Mouse (Mus musculus) heart, adult 9 months (tissue): ENCODE measurements around the gene Zbtb37.

Source experiments
- DNase-seq, 2 experiments: peaks; one replicate each; pipeline ENCODE4 v3.0.0; 2022; ENCODE audit warnings: low spot score in 2 of 2

Zbtb37 gene

DNA sequence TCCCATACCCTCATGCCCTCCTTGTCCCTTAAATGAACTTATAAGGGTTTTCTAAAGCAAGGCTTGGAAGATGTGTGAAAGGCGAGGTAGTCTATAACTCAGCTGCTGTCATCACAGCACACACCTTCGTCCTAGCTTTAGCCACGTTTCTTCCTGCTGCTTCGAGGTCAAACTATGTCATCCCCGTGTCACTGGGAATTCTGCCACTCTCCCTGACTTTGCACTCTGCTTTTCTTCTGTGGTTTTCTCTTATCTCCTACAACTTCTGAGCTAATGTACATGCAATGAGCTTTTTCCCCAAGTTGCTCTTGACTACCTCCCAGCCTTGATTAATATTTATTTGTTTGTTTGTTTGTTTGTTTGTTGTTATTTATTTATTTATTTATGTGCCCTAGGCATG is 54.6 kb downstream of the Zbtb37 start:
- DNase-seq: no peak

DNA sequence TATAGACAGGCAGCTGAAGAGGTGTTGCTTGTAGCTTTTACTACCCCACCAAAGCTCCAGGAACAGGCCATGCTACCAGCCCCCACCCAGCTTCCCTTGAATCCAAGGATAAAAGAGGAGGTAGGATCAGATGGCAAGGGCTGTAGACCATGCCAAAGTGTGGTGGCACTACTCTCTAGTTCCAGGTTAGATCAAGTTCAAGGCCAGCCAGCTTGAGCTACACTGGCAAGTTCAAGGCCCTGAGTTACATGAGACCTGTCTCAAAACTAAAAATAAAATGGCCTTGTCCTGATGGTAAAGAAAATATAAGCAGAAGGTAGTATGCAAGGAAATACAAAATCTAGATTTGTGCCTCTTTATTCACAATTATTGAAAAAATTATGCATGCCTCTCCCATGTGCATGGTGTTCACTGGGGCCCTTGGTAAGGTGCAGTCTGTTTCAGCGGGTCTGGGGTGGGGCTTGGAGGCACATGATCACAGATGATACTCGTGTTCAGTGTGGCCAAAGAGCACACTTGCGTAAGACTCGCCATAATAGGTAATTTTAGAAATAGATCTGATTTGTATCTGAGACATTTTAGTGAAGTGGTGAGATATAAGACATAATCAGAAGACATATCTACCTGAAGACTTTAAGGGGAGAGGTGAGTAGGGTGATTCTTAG is 56.4 kb downstream of the Zbtb37 start, which contains the start of gene Serpinc1:
Gene Serpinc1 (plus strand): TSS at position 515 of the 665 bp plus-strand sequence.
- DNase-seq: no peak

DNA sequence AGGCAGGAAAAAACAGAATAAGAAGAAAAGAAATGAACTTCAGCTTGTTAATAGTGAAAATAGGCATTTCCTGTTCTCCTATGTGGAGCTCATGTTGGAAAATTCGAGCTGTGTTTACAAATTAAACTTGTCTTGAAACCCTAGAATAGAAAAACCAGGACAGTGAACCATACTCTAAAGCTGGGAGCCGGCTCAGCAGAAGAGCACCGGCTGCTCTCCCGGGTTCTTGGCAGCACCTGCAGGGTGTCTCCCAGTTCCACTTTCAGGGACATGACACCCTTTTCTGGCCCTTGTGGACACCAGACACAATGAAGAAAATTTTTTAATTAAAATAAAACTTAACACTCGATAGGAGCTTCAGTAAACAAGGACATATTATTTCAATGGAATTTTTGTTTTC is 66.0 kb downstream of the Zbtb37 start:
- DNase-seq: no peak

DNA sequence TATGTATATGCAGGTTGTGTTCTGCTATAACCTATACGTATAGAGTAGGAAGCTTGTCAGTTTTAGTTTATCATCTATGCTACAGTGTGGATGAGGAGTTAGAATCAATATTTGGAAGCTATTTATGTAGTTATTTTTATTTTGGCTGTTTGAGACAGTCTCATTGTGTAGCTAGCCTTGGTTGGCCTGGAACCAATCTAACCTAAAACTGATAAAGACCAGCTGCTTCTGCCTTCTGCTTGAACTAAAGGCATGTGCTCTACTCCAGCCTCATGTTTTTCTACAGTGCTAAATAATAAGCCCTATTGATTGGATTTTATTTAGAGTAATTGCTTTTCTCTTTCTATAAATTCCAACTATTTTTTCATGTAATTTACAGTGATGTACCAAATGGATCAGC is 67.4 kb downstream of the Zbtb37 start:
- no peak for DNase-seq

DNA sequence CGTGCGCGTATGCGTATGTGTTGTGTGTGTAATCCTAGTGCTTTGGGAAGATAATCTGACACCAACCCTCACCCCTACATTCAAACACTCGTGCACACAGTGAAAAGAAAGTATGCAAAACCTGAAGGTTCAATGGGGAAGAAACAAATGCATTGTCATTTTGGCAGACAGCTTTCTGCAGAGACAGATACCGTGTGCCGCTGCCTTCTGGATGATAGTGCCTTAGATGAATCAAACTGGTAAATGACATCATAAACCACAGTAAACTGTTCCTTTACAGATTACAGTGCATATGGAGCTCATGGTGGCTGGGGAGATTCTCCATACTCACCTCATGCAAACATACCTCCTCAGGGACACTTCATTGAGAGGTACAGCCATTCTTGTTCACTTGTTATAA is 71.5 kb downstream of the Zbtb37 start:
- DNase-seq: no peak
